Mouse (Mus musculus): ENCODE measurements around the gene Adamts15. TPM values are rescaled to one million over a fixed set of nuclear protein-coding genes. Genes with fewer than 3 reads are reported as not detected.

Gene Adamts15
- total and polyA plus RNA-seq, 2 experiments from 2014 or later, result 2.5 to 10.9 TPM

DNA sequence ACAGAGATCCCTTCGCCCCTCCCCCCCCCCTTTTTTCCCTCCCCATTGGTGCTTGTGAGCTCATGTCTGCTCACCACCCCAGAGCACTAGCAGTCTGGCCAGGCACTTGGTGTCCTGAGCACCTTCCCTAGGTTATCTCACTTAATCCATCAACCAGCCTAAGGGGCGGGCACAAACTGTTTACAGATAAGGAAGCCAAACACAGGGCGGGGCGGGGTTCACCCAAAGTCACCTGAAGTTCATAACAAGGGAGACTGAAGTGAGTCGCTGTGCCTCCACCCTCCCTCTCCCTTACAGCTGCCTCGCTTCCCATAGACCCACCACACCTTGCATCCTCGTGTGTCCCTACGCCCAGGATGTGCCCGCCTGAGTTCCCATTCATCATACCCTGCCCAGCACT, 41.7 kb downstream of the Adamts15 start:
- H3K27ac ChIP-seq (ENCODE audit: low read depth, low read length), result no peak overlapping the region
- H3K9ac ChIP-seq, result no peak overlapping the region
- no peaks in the 10 kb centered on the region for H3K36me3 ChIP-seq (ENCODE audit: insufficient read depth)
- H3K4me1 ChIP-seq (ENCODE audit: insufficient read depth), result no peaks in the 10 kb centered on the region
- no peak for DNase-seq
- no peaks in the 10 kb centered on the region for H3K27me3 ChIP-seq (ENCODE audit: insufficient read depth, low read length)
- H3K9me3 ChIP-seq (ENCODE audit: low read length), result no peaks in the 10 kb centered on the region
- H3K4me3 ChIP-seq (ENCODE audit: low read depth, low read length), result no peak overlapping the region
- WGBS, result 88% methylated on average over 9 of the region's 9 CpGs
- no peak for ATAC-seq
- H3K4me2 ChIP-seq (ENCODE audit: low read depth), result no peak overlapping the region
- no peak for TF ChIP-seq CTCF (IDR thresholded peaks at IDR 0.05; ENCODE audit: low read depth)

- no peak overlapping the region for H3K9ac ChIP-seq
- ATAC-seq, result no peak
- no peaks in the 10 kb centered on the region for H3K9me3 ChIP-seq (ENCODE audit: low read length)
- no peaks in the 10 kb centered on the region for H3K27me3 ChIP-seq (ENCODE audit: insufficient read depth, low read length)
- no peak overlapping the region for H3K27ac ChIP-seq (ENCODE audit: low read depth, low read length)
- no peaks in the 10 kb centered on the region for H3K36me3 ChIP-seq (ENCODE audit: insufficient read depth)
- TF ChIP-seq CTCF (IDR thresholded peaks at IDR 0.05; ENCODE audit: low read depth), result no peak
- H3K4me2 ChIP-seq (ENCODE audit: low read depth), result no peak overlapping the region
- WGBS, result 84% methylated on average over 2 of the region's 2 CpGs
- DNase-seq, result no peak
- H3K4me3 ChIP-seq (ENCODE audit: low read depth, low read length), result no peak overlapping the region
- H3K4me1 ChIP-seq (ENCODE audit: insufficient read depth), result no peaks in the 10 kb centered on the region
Measured at GRCm38 (mm10) chr9:30879947-30880273, 42.3 kb downstream of the Adamts15 start.

DNA sequence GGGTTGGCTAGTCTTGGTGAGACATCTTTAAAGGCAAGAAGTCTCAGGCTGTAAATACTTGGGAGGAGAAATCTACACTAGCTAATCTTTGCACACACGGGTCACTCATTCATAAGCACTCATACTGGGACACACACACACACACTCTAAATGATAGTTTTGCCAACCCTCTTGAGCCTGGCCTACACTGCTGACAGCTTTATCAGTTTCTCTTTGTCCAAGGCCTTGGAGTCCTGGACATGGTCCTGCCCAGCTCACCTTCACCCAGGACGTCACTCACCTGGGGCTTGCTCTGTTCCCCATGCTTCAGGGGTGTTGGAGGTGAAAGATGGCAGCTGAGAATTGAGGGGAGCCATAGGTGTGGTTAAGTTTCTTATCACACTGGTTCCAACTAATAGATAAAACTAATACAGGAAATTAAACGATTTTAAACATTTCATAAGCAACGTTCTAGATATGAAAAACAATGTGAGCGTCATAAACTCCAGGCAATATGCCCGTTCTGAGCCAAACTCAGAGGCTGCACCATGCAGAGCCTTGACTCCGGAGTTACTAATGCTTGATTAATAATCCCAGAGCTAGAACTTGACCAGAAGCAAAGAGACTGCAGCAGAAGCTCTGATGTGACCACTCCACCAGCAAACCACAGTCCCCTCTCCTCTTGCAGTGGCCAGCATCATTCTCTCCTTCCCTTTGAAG, 42.9 kb downstream of the Adamts15 start:
- Histone ChIP-seq H3K27ac (ENCODE audit: low read depth, low read length) (no peak overlapping the region), H3K4me3 (ENCODE audit: low read depth, low read length) (no peak overlapping the region), H3K4me2 (ENCODE audit: low read depth) (no peak overlapping the region), H3K9ac (no peak overlapping the region), H3K9me3 (ENCODE audit: low read length) (no peaks in the 10 kb centered on the region), H3K36me3 (ENCODE audit: insufficient read depth) (no peaks in the 10 kb centered on the region), H3K4me1 (ENCODE audit: insufficient read depth) (no peaks in the 10 kb centered on the region), H3K27me3 (ENCODE audit: insufficient read depth, low read length) (no peaks in the 10 kb centered on the region)
- DNase-seq, result no peak
- 88% methylated on average over 7 of the region's 7 CpGs for WGBS
- ATAC-seq, result no peak
- no peak for TF ChIP-seq CTCF (IDR thresholded peaks at IDR 0.05; ENCODE audit: low read depth)

- DNase-seq (no peak), ATAC-seq (no peak)
- no peak for TF ChIP-seq CTCF (IDR thresholded peaks at IDR 0.05; ENCODE audit: low read depth)
- no peak overlapping the region for H3K4me3 ChIP-seq (ENCODE audit: low read depth, low read length)
- H3K9me3 ChIP-seq (ENCODE audit: low read length), result no peaks in the 10 kb centered on the region
- H3K4me1 ChIP-seq (ENCODE audit: insufficient read depth), result no peaks in the 10 kb centered on the region
- H3K27me3 ChIP-seq (ENCODE audit: insufficient read depth, low read length), result no peaks in the 10 kb centered on the region
- H3K9ac ChIP-seq, result no peak overlapping the region
- no peak overlapping the region for H3K27ac ChIP-seq (ENCODE audit: low read depth, low read length)
- no peak overlapping the region for H3K4me2 ChIP-seq (ENCODE audit: low read depth)
- WGBS, result 70% methylated on average over 3 of the region's 3 CpGs
- H3K36me3 ChIP-seq (ENCODE audit: insufficient read depth), result no peaks in the 10 kb centered on the region
Measured at GRCm38 (mm10) chr9:30876552-30876951, 45.7 kb downstream of the Adamts15 start.

DNA sequence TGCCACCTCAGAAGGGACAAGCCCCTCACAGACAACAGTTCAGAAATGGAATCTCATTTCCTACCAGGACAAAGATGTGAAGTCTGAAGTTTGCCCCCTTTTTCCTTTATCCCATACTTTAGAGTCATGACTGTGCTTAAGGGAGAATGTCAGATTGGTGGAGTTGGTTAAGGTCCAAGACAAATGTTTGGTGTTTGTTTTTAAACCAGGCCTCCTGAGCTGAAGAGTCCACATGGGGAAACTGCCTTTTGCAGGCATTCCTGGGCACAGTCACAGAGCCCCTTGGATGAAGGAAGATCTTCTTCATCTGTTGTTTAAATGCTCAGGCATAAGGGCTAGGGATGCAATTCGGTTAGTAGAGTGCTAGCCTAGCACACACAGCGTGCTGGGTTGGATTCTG, 66.4 kb downstream of the Adamts15 start:
- H3K4me2 ChIP-seq (ENCODE audit: low read depth), result no peak overlapping the region
- ATAC-seq (no peak), DNase-seq (no peak)
- no peaks in the 10 kb centered on the region for H3K9me3 ChIP-seq (ENCODE audit: low read length)
- H3K27ac ChIP-seq (ENCODE audit: low read depth, low read length), result no peak overlapping the region
- no peak overlapping the region for H3K9ac ChIP-seq
- no peak for TF ChIP-seq CTCF (IDR thresholded peaks at IDR 0.05; ENCODE audit: low read depth)
- H3K4me1 ChIP-seq (ENCODE audit: insufficient read depth), result no peaks in the 10 kb centered on the region
- H3K36me3 ChIP-seq (ENCODE audit: insufficient read depth), result no peaks in the 10 kb centered on the region
- H3K27me3 ChIP-seq (ENCODE audit: insufficient read depth, low read length), result no peaks in the 10 kb centered on the region
- whole genome bisulfite sequencing, result 62% methylated on average over 2 of the region's 2 CpGs
- no peak overlapping the region for H3K4me3 ChIP-seq (ENCODE audit: low read depth, low read length)

DNA sequence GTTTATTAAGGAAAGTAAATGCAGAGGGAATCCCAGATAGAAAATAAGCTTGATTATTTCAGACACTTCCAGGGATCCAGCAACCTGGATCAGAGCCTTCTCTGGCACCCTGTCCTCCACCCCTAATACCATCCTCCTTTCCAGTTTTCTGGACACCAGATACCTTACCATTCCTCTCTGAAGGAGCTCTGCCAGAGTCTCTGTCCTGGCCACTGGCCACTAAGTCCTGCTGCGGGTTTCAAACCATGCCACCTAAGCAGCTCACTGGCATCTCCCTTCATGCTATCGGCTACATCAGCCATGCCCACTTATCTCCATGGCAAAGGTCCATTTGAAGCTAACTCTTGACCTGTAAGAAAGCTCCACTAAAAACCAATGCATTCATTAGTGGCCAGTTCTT, 70.4 kb downstream of the Adamts15 start:
- Histone ChIP-seq H3K9me3 (ENCODE audit: low read length) (no peaks in the 10 kb centered on the region), H3K27me3 (ENCODE audit: insufficient read depth, low read length) (no peaks in the 10 kb centered on the region)

GRCm38 (mm10) chr9:30849951-30850350, 72.3 kb downstream of the Adamts15 start:
- Histone ChIP-seq H3K4me1 (ENCODE audit: insufficient read depth) (no peaks in the 10 kb centered on the region), H3K4me3 (ENCODE audit: low read depth, low read length) (no peak overlapping the region), H3K4me2 (ENCODE audit: low read depth) (no peak overlapping the region), H3K9ac (no peak overlapping the region), H3K27me3 (ENCODE audit: insufficient read depth, low read length) (no peaks in the 10 kb centered on the region), H3K9me3 (ENCODE audit: low read length) (no peaks in the 10 kb centered on the region), H3K27ac (ENCODE audit: low read depth, low read length) (no peak overlapping the region), H3K36me3 (ENCODE audit: insufficient read depth) (no peaks in the 10 kb centered on the region)
- TF ChIP-seq CTCF (IDR thresholded peaks at IDR 0.05; ENCODE audit: low read depth), result no peak
- DNase-seq, result no peak
- ATAC-seq, result no peak
- WGBS, result 89% methylated on average over 4 of the region's 4 CpGs

More for the DNA sequence above, 70.4 kb downstream of the Adamts15 start:
- no peak for TF ChIP-seq CTCF (IDR thresholded peaks at IDR 0.05; ENCODE audit: low read depth)
- no peak overlapping the region for H3K27ac ChIP-seq (ENCODE audit: low read depth, low read length)
- no peak for ATAC-seq
- no peak overlapping the region for H3K4me2 ChIP-seq (ENCODE audit: low read depth)
- WGBS, result 87% methylated on average over 2 of the region's 2 CpGs
- H3K36me3 ChIP-seq (ENCODE audit: insufficient read depth), result no peaks in the 10 kb centered on the region
- DNase-seq, result no peak
- no peak overlapping the region for H3K9ac ChIP-seq
- H3K4me3 ChIP-seq (ENCODE audit: low read depth, low read length), result no peak overlapping the region
- H3K4me1 ChIP-seq (ENCODE audit: insufficient read depth), result no peaks in the 10 kb centered on the region

Data from forebrain, postnatal 0 days (tissue).